Mouse (Mus musculus) hindbrain, embryonic 14.5 days (tissue): ENCODE measurements at regions not wholly inside any gene's neighbourhood (a gene's known extent, or its start where the extent isn't known, plus 50 kb on each side); places are given as distances from the start of the nearest gene placed in this dataset.
A peak's percentile ranks its signal among the peaks of the same experiment; 100 is the strongest.
"Not testable (repeated sequence)": the region's sequence is repeated elsewhere in the genome, so short reads cannot be mapped to it uniquely, and the experiment has no call there.

Source experiments
- ATAC-seq: fragments of 200-750 bp; cut with Nextera tagmentation; 2 replicates; pipeline ENCODE4 v1.8.0; 2017; ENCODE audit warnings: moderate number of reproducible peaks, mild to moderate bottlenecking, moderate TSS enrichment, moderate library complexity; ENCODE audit not compliant: low FRiP score
- DNase-seq: peaks from one replicate; pipeline ENCODE4 v3.0.0-alpha.2; 2015; ENCODE audit warnings: low spot score
- H3K27ac ChIP-seq: fragments of 300-500 bp; sonication (generic); 2 replicates; pipeline ENCODE4 v1.5.1; 2014; ENCODE audit warnings: mild to moderate bottlenecking, moderate library complexity
- H3K27me3 ChIP-seq: fragments of 300-500 bp; sonication (generic); 2 replicates; pipeline ENCODE4 v1.6.1; 2014; ENCODE audit warnings: mild to moderate bottlenecking, low read length, mixed read lengths; ENCODE audit not compliant: control insufficient read depth, insufficient read depth
- H3K36me3 ChIP-seq: fragments of 300-500 bp; sonication (generic); replicated peaks from 2 replicates; pipeline ENCODE4 v1.6.1; 2014; ENCODE audit not compliant: control insufficient read depth, insufficient read depth
- H3K4me1 ChIP-seq: fragments of 300-500 bp; sonication (generic); replicated peaks from 2 replicates; pipeline ENCODE4 v1.6.1; 2014; ENCODE audit warnings: antibody characterized with exemption, low read length, mixed read lengths; ENCODE audit not compliant: control insufficient read depth, insufficient read depth
- H3K4me2 ChIP-seq: fragments of 300-500 bp; sonication (generic); replicated peaks from 2 replicates; pipeline ENCODE4 v1.6.1; 2014; ENCODE audit warnings: mild to moderate bottlenecking, moderate library complexity
- H3K4me3 ChIP-seq: fragments of 300-500 bp; sonication (generic); replicated peaks from 2 replicates; pipeline ENCODE4 v1.5.1; 2014; ENCODE audit warnings: mild to moderate bottlenecking, low read length
- H3K9ac ChIP-seq: fragments of 300-500 bp; sonication (generic); 2 replicates; pipeline ENCODE4 v1.6.1; 2014
- H3K9me3 ChIP-seq: fragments of 300-500 bp; sonication (generic); 2 replicates; pipeline ENCODE4 v1.6.1; 2016; ENCODE audit warnings: low read length; ENCODE audit not compliant: control insufficient read depth
- WGBS: fragments of 180-500 bp; shearing (Covaris S2); extraction: QIAGEN DNeasy Blood & Tissue Kit; methylation state at CpG from one replicate; pipeline ENCODE4 v1.1.7; 2014; 5-methylcytosine and 5-hydroxymethylcytosine counted together

- Histone ChIP-seq H3K4me3 (no peak overlapping the region), H3K9me3 (no peaks in the 10 kb centered on the region), H3K4me2 (no peak overlapping the region), H3K36me3 (no peaks in the 10 kb centered on the region), H3K9ac (no peak overlapping the region), H3K4me1 (no peaks in the 10 kb centered on the region), H3K27me3 (no peaks in the 10 kb centered on the region), H3K27ac (no peak overlapping the region)
- 77% methylated on average over 2 of the region's 2 CpGs for WGBS
- no peak for DNase-seq
- no peak for ATAC-seq
Observed at GRCm38 (mm10) chr15:32749971-32750370, 505.4 kb downstream of the Sema5a start.

GRCm38 (mm10) chr15:32751991-32752390, 507.4 kb downstream of the Sema5a start:
- Histone ChIP-seq H3K27ac (no peak overlapping the region), H3K9ac (no peak overlapping the region), H3K4me1 (no peaks in the 10 kb centered on the region), H3K27me3 (no peaks in the 10 kb centered on the region), H3K36me3 (no peaks in the 10 kb centered on the region), H3K4me2 (no peak overlapping the region), H3K4me3 (no peak overlapping the region), H3K9me3 (no peaks in the 10 kb centered on the region)
- ATAC-seq (no peak), DNase-seq (no peak)
- 80% methylated on average over 3 of the region's 3 CpGs for WGBS

DNA sequence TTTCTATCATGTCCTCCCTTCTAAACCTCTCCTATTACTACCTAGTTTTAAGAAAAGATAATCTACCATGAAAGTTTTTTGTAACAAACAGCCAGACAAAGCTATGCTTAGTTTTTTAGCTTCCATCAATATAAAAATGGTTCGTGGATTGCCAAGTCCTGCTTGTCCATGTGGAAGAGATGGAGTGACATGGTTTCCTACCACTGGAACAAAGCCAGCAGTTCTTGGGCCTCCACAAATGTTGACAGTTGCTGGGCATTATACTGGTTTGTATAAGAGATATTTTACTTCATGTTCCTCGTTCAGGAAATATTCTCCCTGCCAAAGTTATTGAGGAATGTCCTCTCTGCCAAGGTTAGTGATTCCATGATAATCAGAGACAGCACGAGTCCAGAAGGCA, 515.5 kb downstream of the Sema5a start:
- ATAC-seq (no peak), DNase-seq (no peak)
- H3K4me2 ChIP-seq: no peak overlapping the region
- no peak overlapping the region for H3K4me3 ChIP-seq
- WGBS: 76% methylated on average over 3 of the region's 3 CpGs
- H3K27ac ChIP-seq: no peak overlapping the region
- H3K9me3 ChIP-seq: no peaks in the 10 kb centered on the region
- H3K9ac ChIP-seq: no peak overlapping the region
- H3K27me3 ChIP-seq: no peaks in the 10 kb centered on the region
- no peaks in the 10 kb centered on the region for H3K4me1 ChIP-seq
- no peaks in the 10 kb centered on the region for H3K36me3 ChIP-seq

- Histone ChIP-seq H3K9ac (no peak overlapping the region), H3K9me3 (no peaks in the 10 kb centered on the region)
Observed at GRCm38 (mm10) chr15:32766011-32766701, 521.5 kb downstream of the Sema5a start.

DNA sequence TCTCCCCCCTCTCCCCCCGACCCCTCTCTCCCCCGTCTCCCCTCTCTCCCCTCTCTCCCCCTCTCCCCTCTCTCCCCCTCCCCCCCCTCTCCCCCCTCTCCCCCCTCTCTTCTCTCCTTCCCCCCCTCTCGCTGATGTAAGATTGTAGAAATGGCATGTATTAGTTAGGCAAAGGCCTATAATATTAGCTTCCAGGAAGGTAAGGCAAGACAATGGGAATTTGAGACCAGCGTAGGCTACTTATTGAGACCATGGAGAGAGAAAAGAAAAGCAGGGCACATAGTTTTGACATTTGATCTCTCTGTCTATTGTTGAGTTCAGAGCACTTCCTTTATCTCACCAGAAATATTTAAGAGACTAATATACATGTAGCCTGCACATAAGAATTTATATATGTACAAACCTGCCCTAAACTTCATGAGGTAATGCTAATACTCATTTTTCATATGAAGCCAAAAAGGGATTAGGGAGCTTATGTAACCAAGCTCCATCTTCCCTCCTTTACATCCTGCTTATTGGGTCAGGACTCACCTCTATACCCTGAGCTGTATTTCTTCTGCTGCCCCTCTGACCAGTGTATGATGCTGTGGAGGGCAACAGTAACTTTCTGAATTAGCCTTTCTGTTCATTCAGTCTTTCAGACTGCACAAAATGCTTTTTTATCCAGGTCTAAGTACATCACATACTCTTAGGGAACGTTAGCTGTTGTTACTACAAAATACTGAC, 522.3 kb downstream of the Sema5a start:
- no peak; the same call in 1 of the 2 replicates for ATAC-seq
- WGBS: 71% methylated on average over 2 of the region's 5 CpGs

More at GRCm38 (mm10) chr15:32766011-32766701, 521.5 kb downstream of the Sema5a start:
- Histone ChIP-seq H3K4me3 (no peak overlapping the region), H3K4me2 (no peak overlapping the region), H3K4me1 (no peaks in the 10 kb centered on the region), H3K27me3 (no peaks in the 10 kb centered on the region), H3K27ac (no peak overlapping the region), H3K36me3 (no peaks in the 10 kb centered on the region)
- ATAC-seq (peak; percentile 88), DNase-seq (peak; percentile 85)
- WGBS: 5% methylated on average over 4 of the region's 4 CpGs

DNA sequence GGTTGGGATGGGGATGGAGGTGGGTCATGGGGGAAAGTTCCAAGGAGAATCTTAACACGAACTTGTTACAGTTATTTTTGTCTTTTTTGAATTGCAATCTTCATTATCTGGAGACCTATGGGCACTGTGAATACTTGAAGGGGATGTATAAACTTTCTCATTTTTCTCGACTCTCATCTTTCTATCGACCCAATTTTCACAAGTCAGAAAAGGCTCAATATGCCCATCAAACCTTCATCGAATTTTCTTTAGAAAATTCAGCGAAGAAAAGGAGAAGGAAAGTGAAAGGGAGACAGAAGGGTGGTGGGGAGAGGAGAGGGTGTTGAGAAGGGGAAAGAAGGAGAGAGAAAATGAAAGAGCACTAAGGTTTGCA, 533.6 kb downstream of the Sema5a start:
- Histone ChIP-seq H3K4me2 (peak overlapping the region; percentile 84), H3K9ac (peak overlapping the region; percentile 63; the same call in 1 of the 2 replicates), H3K4me3 (peak overlapping the region; percentile 51)
- DNase-seq, ATAC-seq, H3K27me3 ChIP-seq, H3K9me3 ChIP-seq, H3K27ac ChIP-seq, H3K36me3 ChIP-seq, H3K4me1 ChIP-seq: not testable (repeated sequence)
- WGBS: 32% methylated on average over 5 of the region's 5 CpGs

More for the DNA sequence above, 522.3 kb downstream of the Sema5a start:
- Histone ChIP-seq H3K4me1 (no peaks in the 10 kb centered on the region), H3K9me3 (no peaks in the 10 kb centered on the region), H3K9ac (no peak overlapping the region), H3K4me3 (no peak overlapping the region), H3K4me2 (no peak overlapping the region), H3K27ac (no peak overlapping the region), H3K27me3 (no peaks in the 10 kb centered on the region), H3K36me3 (no peaks in the 10 kb centered on the region)
- no peak for DNase-seq

- Histone ChIP-seq H3K4me3 (peak overlapping the region; percentile 51), H3K27ac (peak overlapping the region; percentile 64), H3K4me2 (peak overlapping the region; percentile 84), H3K9ac (peak overlapping the region; percentile 63)
- DNase-seq (peak; percentile 58), ATAC-seq (peak; percentile 97)
- H3K9me3 ChIP-seq, H3K27me3 ChIP-seq, H3K36me3 ChIP-seq, H3K4me1 ChIP-seq: not testable (repeated sequence)
- WGBS: under 1% methylated on average over 31 of the region's 34 CpGs
Observed at GRCm38 (mm10) chr15:32778599-32779273, 534.1 kb downstream of the Sema5a start.

DNA sequence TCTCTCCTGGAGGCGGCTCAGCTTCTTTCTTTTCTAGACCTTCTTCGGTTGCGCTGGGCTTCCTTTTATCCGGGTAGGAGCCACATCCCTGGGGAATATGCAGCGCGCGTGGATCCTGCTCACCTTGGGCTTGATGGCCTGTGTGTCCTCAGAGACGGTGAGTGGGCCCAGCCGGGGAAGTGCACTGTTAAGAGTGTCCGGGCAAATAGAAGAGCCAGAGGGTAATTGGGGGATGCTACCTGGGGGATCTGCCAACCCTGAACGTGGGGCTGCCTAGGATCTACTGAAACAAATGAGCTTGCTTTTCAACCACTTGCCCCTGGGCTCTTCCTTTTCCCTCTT, 534.6 kb downstream of the Sema5a start:
- DNase-seq, H3K27me3 ChIP-seq, H3K4me1 ChIP-seq, H3K9me3 ChIP-seq, H3K36me3 ChIP-seq: not testable (repeated sequence)
- peak overlapping the region; percentile 63 for H3K9ac ChIP-seq
- peak overlapping the region; percentile 64; the same call in 1 of the 2 replicates for H3K27ac ChIP-seq
- H3K4me2 ChIP-seq: peak overlapping the region; percentile 84
- peak; percentile 13; the same call in 1 of the 2 replicates for ATAC-seq
- WGBS: 6% methylated on average over 11 of the region's 11 CpGs
- H3K4me3 ChIP-seq: peak overlapping the region; percentile 51

DNA sequence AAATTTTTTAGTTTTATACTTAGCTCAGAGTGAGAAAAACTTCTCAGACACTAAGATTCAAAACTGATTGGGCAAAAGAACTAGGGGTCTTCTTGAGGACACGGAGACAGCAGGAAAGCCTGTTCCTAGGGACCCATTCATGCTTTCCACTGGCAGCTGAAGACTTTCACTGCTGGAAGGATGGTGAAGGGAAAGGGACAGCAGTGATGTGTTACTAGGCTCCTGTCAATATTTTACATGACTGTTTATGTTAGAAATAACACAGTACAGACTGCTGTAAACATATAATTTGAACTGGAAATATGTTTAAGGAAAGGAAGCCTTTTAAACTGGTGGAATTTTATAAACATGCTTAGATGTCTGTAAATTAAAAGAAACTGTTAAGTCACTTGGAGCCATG, 537.0 kb downstream of the Sema5a start:
- H3K36me3 ChIP-seq, H3K9me3 ChIP-seq, H3K4me3 ChIP-seq, H3K4me2 ChIP-seq, ATAC-seq, H3K9ac ChIP-seq, H3K27me3 ChIP-seq, DNase-seq, H3K4me1 ChIP-seq, H3K27ac ChIP-seq: not testable (repeated sequence)
- 79% methylated on average over 1 of the region's 1 CpGs for WGBS
